Mouse (Mus musculus) heart, postnatal 0 days (tissue): ENCODE measurements around the gene Six1.

Experiments used
- CTCF ChIP-seq: IDR thresholded peaks from 2 replicates; pipeline ENCODE4 v1.5.1; 2016; ENCODE audit warnings: antibody characterized with exemption, control low read depth, low read depth
- EP300 ChIP-seq: IDR thresholded peaks from 2 replicates; pipeline ENCODE4 v1.6.1; 2016; ENCODE audit warnings: antibody characterized with exemption, low read depth

DNA sequence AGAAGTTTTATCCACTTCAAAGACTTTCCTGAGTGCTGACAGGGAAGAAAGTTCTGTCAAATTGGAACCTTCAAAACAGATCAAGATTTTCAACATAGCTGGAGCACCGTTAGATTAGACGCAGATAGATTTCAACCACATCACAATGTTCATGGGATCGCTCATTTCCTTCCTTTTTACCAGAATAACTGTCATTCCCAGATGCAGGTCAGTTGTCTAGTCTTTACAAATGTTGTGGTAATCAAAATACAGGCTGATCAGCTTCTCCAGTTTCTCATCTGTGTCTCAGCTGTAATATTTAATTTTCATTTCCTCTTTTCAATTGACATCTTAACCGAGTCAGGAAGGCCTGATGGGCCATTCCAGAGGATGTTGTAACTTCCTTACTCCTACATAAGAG, 30.1 kb upstream of the Six1 start:
- TF ChIP-seq CTCF (no peak), EP300 (no peak)
